14 mouse cellular contexts compared by ENCODE assay signal in genomic region chr1:13442366-13442765, GRCm38 (mm10).
"Had no signal": no experiment of that assay in that cellular context is flagged by ENCODE, and none has a peak within 500 bp of the region (broad histone marks: within the 10 kb centered on the region; RNA-seq: fewer than 3 reads in every experiment).

No protein-coding gene starts in this region.

- H3K27me3 ChIP-seq: megakaryocyte, embryonic 14.5 days; midbrain, embryonic 13.5 days; midbrain, embryonic 15.5 days; neural tube, embryonic 12.5 days; stomach, embryonic 15.5 days had no signal

- H3K4me2 ChIP-seq: midbrain, embryonic 11.5 days; midbrain, embryonic 13.5 days; midbrain, embryonic 15.5 days; neural tube, embryonic 12.5 days; stomach, embryonic 15.5 days had no signal

- H3K36me3 ChIP-seq: midbrain, embryonic 13.5 days; midbrain, embryonic 15.5 days; neural tube, embryonic 12.5 days; stomach, embryonic 15.5 days had no signal

- H3K4me1 ChIP-seq: megakaryocyte, embryonic 14.5 days; midbrain, embryonic 13.5 days; midbrain, embryonic 15.5 days; neural tube, embryonic 12.5 days; stomach, embryonic 15.5 days had no signal

- ATAC-seq: midbrain, embryonic 13.5 days; midbrain, embryonic 15.5 days had no signal

- H3K27ac ChIP-seq: macrophage; midbrain, embryonic 13.5 days; midbrain, embryonic 15.5 days; neural tube, embryonic 12.5 days; stomach, embryonic 15.5 days; stomach, postnatal 0 days had no signal

- H3K4me3 ChIP-seq: megakaryocyte, embryonic 14.5 days; midbrain, embryonic 13.5 days; midbrain, embryonic 15.5 days; neural tube, embryonic 12.5 days; stomach, embryonic 15.5 days had no signal

- H3K9me3 ChIP-seq: midbrain, embryonic 13.5 days; midbrain, embryonic 15.5 days; neural tube, embryonic 12.5 days; stomach, embryonic 15.5 days had no signal

- DNase-seq: lung, adult 2 months; lung, postnatal 10 days; right cerebral cortex, postnatal 14 days; thymus, adult 2 months; thymus, postnatal 25 days; thymus, postnatal 4 days had no signal

- H3K9ac ChIP-seq: midbrain, embryonic 13.5 days; midbrain, embryonic 15.5 days; neural tube, embryonic 12.5 days; stomach, embryonic 15.5 days had no signal
